Mouse (Mus musculus) lung, postnatal 0 days (tissue): Measurements from ENCODE around the gene Rasl10a. TPM values are rescaled to one million over a fixed set of nuclear protein-coding genes. Genes with fewer than 3 reads are reported as not detected.

Experiments
- ATAC-seq: fragments of 200-750 bp; cut with Nextera tagmentation; 2 replicates; pipeline ENCODE4 v1.8.0; 2017; ENCODE audit warnings: moderate library complexity
- DNase-seq: peaks from one replicate; pipeline ENCODE4 v3.0.0-alpha.2; 2016; ENCODE audit warnings: low spot score
- H3K27ac ChIP-seq: fragments of 300-500 bp; sonication (generic); 2 replicates; pipeline ENCODE4 v1.5.1; 2014; ENCODE audit warnings: antibody characterized with exemption, mild to moderate bottlenecking, low read length, mixed read lengths
- H3K27me3 ChIP-seq: fragments of 300-500 bp; sonication (generic); replicated peaks from 2 replicates; pipeline ENCODE4 v1.6.1; 2014; ENCODE audit warnings: low read length, mixed read lengths; ENCODE audit not compliant: insufficient read depth
- H3K36me3 ChIP-seq: fragments of 300-500 bp; sonication (generic); 2 replicates; pipeline ENCODE4 v1.6.1; 2014; ENCODE audit warnings: low read length, mixed read lengths; ENCODE audit not compliant: insufficient read depth
- H3K4me1 ChIP-seq: fragments of 300-500 bp; sonication (generic); 2 replicates; pipeline ENCODE4 v1.6.1; 2014; ENCODE audit warnings: antibody characterized with exemption, low read depth, low read length, mixed read lengths; ENCODE audit not compliant: insufficient read depth
- H3K4me2 ChIP-seq: fragments of 300-500 bp; sonication (generic); replicated peaks from 2 replicates; pipeline ENCODE4 v1.6.1; 2014; ENCODE audit warnings: low read depth, mild to moderate bottlenecking, low read length, moderate library complexity, mixed read lengths
- H3K4me3 ChIP-seq: fragments of 300-500 bp; sonication (generic); 2 replicates; pipeline ENCODE4 v1.5.1; 2014; ENCODE audit warnings: low read depth, low read length
- H3K9ac ChIP-seq: fragments of 300-500 bp; sonication (generic); replicated peaks from 2 replicates; pipeline ENCODE4 v1.6.1; 2014; ENCODE audit warnings: low read depth, mild to moderate bottlenecking
- H3K9me3 ChIP-seq: fragments of 300-500 bp; sonication (generic); 2 replicates; pipeline ENCODE4 v1.6.1; 2016; ENCODE audit warnings: low read length, mixed read lengths
- CTCF ChIP-seq: IDR thresholded peaks from 2 replicates; pipeline ENCODE4 v1.5.1; 2016; ENCODE audit warnings: antibody characterized with exemption, mild to moderate bottlenecking
- EP300 ChIP-seq: IDR thresholded peaks from 2 replicates; pipeline ENCODE4 v1.6.1; 2016; ENCODE audit warnings: antibody characterized with exemption, mild to moderate bottlenecking, control low read depth
- WGBS: fragments of 180-500 bp; shearing (Covaris S2); extraction: QIAGEN DNeasy Blood & Tissue Kit; methylation state at CpG from one replicate; pipeline ENCODE4 v1.1.7; 2014; 5-methylcytosine and 5-hydroxymethylcytosine counted together
- polyA plus RNA-seq: library from polyadenylated mRNA; unstranded; fragments of >200 nt; fragmentation: Nextera tagmentation; extraction: Ambion mirVana; gene quantifications from 2 replicates; pipeline ENCODE4 v1.2.1, GENCODE M21; 2015

The Rasl10a gene
- polyA plus RNA-seq, 1 experiment from 2014 or later: 2.3 TPM

GRCm38 (mm10) chr11:5035421-5035820 lies 22.5 kb upstream of the Rasl10a start:
- peaks cover 35% of the 10 kb centered on the region; the same call in 1 of the 2 replicates for H3K36me3 ChIP-seq

GRCm38 (mm10) chr11:5037146-5037854 lies 20.6 kb upstream of the Rasl10a start:
- H3K4me3 ChIP-seq: no peak overlapping the region
- ATAC-seq (no peak), DNase-seq (no peak)
- 79% methylated on average over 8 of the region's 8 CpGs for WGBS
- no peak overlapping the region for H3K27ac ChIP-seq
- H3K36me3 ChIP-seq: peaks cover 35% of the 10 kb centered on the region
- no peaks in the 10 kb centered on the region for H3K4me1 ChIP-seq
- H3K4me2 ChIP-seq: no peak overlapping the region
- H3K27me3 ChIP-seq: no peaks in the 10 kb centered on the region
- no peaks in the 10 kb centered on the region for H3K9me3 ChIP-seq
- H3K9ac ChIP-seq: no peak overlapping the region
- no peak for TF ChIP-seq EP300
- no peak for TF ChIP-seq CTCF

More at GRCm38 (mm10) chr11:5035421-5035820, 22.5 kb upstream of the Rasl10a start:
- Histone ChIP-seq H3K4me3 (no peak overlapping the region), H3K27ac (no peak overlapping the region), H3K9ac (no peak overlapping the region), H3K4me1 (no peaks in the 10 kb centered on the region), H3K27me3 (no peaks in the 10 kb centered on the region), H3K9me3 (no peaks in the 10 kb centered on the region), H3K4me2 (no peak overlapping the region)
- TF ChIP-seq EP300 (no peak), CTCF (no peak)
- no peak for ATAC-seq
- 89% methylated on average over 4 of the region's 4 CpGs for WGBS
- no peak for DNase-seq

DNA sequence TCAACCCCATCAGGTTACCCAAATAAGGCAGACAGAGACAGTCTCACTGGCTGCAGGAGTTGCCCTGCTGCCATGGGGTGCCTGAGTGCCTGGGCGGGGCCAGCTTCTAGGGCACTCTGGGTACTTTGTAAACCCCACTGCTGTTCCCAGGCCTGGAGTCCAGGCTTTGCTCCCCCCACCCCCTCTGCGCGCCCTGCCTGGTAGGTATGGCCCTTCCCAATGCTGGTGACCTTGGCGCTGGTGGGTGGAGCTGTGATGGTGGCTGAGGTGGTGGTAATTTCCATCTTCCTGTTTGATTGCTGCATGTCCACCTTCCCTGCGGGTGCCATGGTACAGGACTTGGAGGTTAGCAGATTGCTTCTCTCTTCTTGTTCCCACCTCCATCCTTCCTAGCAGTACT lies 17.3 kb upstream of the Rasl10a start:
- TF ChIP-seq CTCF (no peak), EP300 (no peak)
- Histone ChIP-seq H3K4me3 (no peak overlapping the region), H3K36me3 (peaks cover 17% of the 10 kb centered on the region), H3K27me3 (no peaks in the 10 kb centered on the region), H3K4me2 (no peak overlapping the region), H3K9ac (no peak overlapping the region), H3K27ac (no peak overlapping the region), H3K4me1 (no peaks in the 10 kb centered on the region), H3K9me3 (no peaks in the 10 kb centered on the region)
- ATAC-seq: no peak
- no peak for DNase-seq
- WGBS: 93% methylated on average over 5 of the region's 5 CpGs

DNA sequence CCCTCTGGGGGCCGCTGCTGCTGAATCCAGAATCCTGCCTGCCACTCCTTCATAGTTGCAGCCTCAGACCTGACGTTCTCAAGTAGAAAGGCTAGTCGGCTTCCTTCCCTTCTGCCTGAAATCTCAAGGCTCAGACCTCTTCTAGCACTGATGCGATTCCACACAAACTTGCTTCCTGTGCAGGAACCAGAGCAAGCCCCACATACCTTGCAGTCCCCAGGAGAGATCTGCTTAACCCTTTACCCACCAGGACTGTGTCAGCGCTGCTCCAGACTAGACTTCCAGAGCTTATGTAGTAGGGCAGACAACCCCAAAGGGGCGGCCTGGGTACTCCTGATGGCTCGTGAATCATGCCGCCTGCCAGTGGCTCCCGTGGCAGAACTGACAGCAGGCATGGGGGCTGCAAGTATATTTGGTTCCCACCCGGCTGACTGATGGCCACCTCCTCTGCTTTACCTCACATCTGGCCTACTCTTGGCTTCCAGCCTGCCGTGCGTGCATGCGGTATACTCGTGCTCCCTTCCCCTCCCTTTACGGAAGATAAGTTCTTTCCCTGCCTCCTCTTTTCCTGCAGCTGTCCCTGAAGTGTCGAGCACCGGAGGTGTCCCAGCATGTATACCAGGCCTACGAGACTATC lies 16.7 kb upstream of the Rasl10a start:
- 67% methylated on average over 17 of the region's 18 CpGs for WGBS
- ATAC-seq (no peak), DNase-seq (no peak)
- Histone ChIP-seq H3K27ac (no peak overlapping the region), H3K4me2 (no peak overlapping the region), H3K4me1 (no peaks in the 10 kb centered on the region), H3K4me3 (no peak overlapping the region), H3K36me3 (peaks cover 17% of the 10 kb centered on the region), H3K9ac (no peak overlapping the region), H3K27me3 (no peaks in the 10 kb centered on the region), H3K9me3 (no peaks in the 10 kb centered on the region)
- TF ChIP-seq CTCF: no peak
- no peak for TF ChIP-seq EP300

DNA sequence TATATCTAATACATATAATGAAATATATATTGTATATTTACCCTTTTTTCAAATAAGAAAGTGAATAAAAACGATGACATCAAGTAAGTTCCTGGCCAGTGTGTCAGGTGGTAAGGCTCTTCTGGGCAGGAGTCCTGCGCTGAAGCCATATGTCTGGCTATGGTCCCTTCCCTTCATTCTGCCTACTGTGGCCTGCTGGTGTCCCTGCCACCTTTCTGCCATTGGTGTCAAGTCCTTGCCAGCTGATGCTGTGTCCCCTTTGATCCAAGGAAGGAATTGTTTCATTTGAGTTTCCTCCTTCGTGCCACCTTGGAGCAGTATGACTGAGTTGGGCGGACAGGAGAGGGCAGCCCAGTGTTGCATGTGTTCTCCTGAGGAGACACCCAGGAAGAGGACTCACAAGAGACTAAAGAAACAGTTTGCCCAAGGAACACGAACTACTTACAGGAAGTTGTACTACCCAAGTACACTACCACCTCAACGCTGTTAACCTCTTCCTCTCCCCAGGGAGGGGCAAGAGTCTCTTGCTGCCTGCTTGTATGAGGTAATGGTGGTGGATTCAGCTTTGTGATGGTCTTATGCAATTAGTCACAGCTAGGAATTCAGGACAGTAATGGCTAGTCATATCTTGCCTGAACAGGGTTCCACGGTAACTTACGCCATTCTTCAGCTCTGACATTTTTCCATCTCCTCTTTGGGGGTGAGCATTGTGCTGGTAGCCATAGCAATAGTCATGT lies 15.1 kb upstream of the Rasl10a start:
- H3K4me3 ChIP-seq: no peak overlapping the region
- TF ChIP-seq CTCF (no peak), EP300 (no peak)
- DNase-seq: no peak
- peaks cover 12% of the 10 kb centered on the region for H3K36me3 ChIP-seq
- ATAC-seq: no peak
- H3K9ac ChIP-seq: no peak overlapping the region
- H3K4me2 ChIP-seq: no peak overlapping the region
- H3K27ac ChIP-seq: no peak overlapping the region
- no peaks in the 10 kb centered on the region for H3K27me3 ChIP-seq
- H3K9me3 ChIP-seq: no peaks in the 10 kb centered on the region
- H3K4me1 ChIP-seq: no peaks in the 10 kb centered on the region
- WGBS: 73% methylated on average over 8 of the region's 8 CpGs

DNA sequence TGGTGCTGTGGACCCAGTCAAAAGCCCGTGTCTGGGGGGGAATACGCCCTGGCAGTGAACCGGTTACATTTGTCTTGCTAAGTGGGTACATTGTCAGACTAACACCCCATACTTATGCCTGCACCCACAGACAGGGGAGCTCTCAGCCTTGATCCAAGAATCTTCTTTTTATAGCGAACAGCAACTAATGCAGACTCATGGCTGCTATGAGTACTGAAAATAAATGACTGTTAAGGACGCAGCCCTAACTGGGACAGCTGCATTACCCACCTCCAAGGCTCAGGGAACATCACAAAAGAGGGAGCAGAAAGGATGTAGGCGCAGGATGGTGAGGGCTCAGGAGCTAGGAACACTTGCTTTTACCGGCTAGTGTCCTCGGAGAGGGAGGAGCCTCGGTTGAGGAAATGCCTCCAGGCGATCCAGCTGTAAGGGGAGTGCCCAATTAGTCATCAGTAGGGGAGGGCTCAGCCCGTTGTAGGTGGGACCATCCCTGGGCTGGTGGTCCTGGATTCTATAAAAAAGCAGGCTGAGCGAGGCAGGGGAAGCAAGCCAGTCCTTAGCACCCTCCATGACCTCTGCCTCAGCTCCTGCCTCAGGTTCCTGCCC lies 11.5 kb upstream of the Rasl10a start:
- H3K4me1 ChIP-seq: no peaks in the 10 kb centered on the region
- no peak for TF ChIP-seq EP300
- no peak for TF ChIP-seq CTCF
- H3K27ac ChIP-seq: no peak overlapping the region
- ATAC-seq (no peak), DNase-seq (no peak)
- H3K4me2 ChIP-seq: no peak overlapping the region
- no peaks in the 10 kb centered on the region for H3K27me3 ChIP-seq
- peaks cover 10% of the 10 kb centered on the region for H3K36me3 ChIP-seq
- no peak overlapping the region for H3K4me3 ChIP-seq
- H3K9me3 ChIP-seq: no peaks in the 10 kb centered on the region
- H3K9ac ChIP-seq: no peak overlapping the region
- WGBS: 47% methylated on average over 12 of the region's 12 CpGs
